ENCODE assay signal across 11 mouse cellular contexts in the genomic region with DNA sequence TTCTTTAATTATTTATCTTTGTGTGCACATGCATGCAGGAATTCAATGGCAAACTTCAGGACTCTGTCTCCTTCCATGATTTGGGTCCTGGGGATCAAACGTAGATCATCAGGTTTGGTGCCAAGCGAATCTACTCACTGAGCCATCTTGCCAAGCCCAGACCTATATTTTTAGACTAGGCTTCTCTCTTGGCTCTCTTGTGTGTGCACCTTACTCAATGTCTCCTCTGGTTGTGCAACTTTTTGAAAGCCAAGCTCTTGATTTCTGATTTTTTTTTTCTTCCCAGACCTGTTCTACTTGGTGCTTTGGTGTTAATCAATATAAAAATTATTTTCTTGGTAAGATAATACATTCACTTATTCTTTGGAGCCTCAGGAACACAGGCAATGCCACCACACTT.
"Had no signal": no experiment of that assay in that cellular context is flagged by ENCODE, and none has a peak within 500 bp of the region (broad histone marks: within the 10 kb centered on the region; RNA-seq: fewer than 3 reads in every experiment).

No protein-coding gene starts in this region.

- DNase-seq: retina, postnatal 1 day; right cerebral cortex, adult 18-20 months; right cerebral cortex, postnatal 14 days; right cerebral cortex, postnatal 4 days; spleen, adult 18-20 months; thymus, adult 18-20 months; thymus, adult 2 months; thymus, postnatal 14 days; thymus, postnatal 25 days; thymus, postnatal 36 days; thymus, postnatal 4 days had no signal
